Mouse (Mus musculus): Measurements from ENCODE around the gene Arhgap32. TPM values are rescaled to one million over a fixed set of nuclear protein-coding genes. Genes with fewer than 3 reads are reported as not detected.
"Not testable (repeated sequence)": the region's sequence is repeated elsewhere in the genome, so short reads cannot be mapped to it uniquely, and the experiment has no call there.

The Arhgap32 gene
- polyA plus RNA-seq, 1 experiment: 59.2 TPM

- no peaks in the 10 kb centered on the region for H3K27me3 ChIP-seq (ENCODE audit: control insufficient read depth, insufficient read depth, low read length, poor library complexity, severe bottlenecking)
- H3K9ac ChIP-seq (ENCODE audit: low read depth, poor library complexity, severe bottlenecking): no peak overlapping the region
- H3K4me1 ChIP-seq (ENCODE audit: control insufficient read depth, insufficient read depth, low read length): no peaks in the 10 kb centered on the region
- TF ChIP-seq POLR2A (IDR thresholded peaks at IDR 0.05; ENCODE audit: insufficient read depth, low read length): no peak
- TF ChIP-seq CTCF (IDR thresholded peaks at IDR 0.05; ENCODE audit: low read depth, low read length): no peak
- TF ChIP-seq EP300 (IDR thresholded peaks at IDR 0.05; ENCODE audit: insufficient read depth, low read depth, low read length): no peak
- H3K9me3 ChIP-seq (replicated peaks; ENCODE audit: control insufficient read depth, insufficient read depth, low read length, poor library complexity, severe bottlenecking): no peaks in the 10 kb centered on the region
- H3K36me3 ChIP-seq (ENCODE audit: control insufficient read depth, insufficient read depth, low read length, poor library complexity, severe bottlenecking): no peaks in the 10 kb centered on the region
- H3K27ac ChIP-seq (ENCODE audit: insufficient read depth, low read length): no peak overlapping the region
- no peak overlapping the region for H3K4me3 ChIP-seq (ENCODE audit: low read depth, low read length)
Measured at GRCm38 (mm10) chr9:32159724-32160123, 43.8 kb downstream of the Arhgap32 start.

GRCm38 (mm10) chr9:32162792-32163191 lies 46.9 kb downstream of the Arhgap32 start:
- Histone ChIP-seq H3K27ac (ENCODE audit: insufficient read depth, low read length) (no peak overlapping the region), H3K27me3 (ENCODE audit: control insufficient read depth, insufficient read depth, low read length, poor library complexity, severe bottlenecking) (no peaks in the 10 kb centered on the region)
- TF ChIP-seq CTCF (IDR thresholded peaks at IDR 0.05; ENCODE audit: low read depth, low read length): no peak
- no peak for TF ChIP-seq POLR2A (IDR thresholded peaks at IDR 0.05; ENCODE audit: insufficient read depth, low read length)
- TF ChIP-seq EP300 (IDR thresholded peaks at IDR 0.05; ENCODE audit: insufficient read depth, low read depth, low read length): no peak

GRCm38 (mm10) chr9:32163820-32164219 lies 47.9 kb downstream of the Arhgap32 start:
- H3K27me3 ChIP-seq (ENCODE audit: control insufficient read depth, insufficient read depth, low read length, poor library complexity, severe bottlenecking); H3K4me3 ChIP-seq (ENCODE audit: low read depth, low read length); H3K4me1 ChIP-seq (ENCODE audit: control insufficient read depth, insufficient read depth, low read length); H3K9me3 ChIP-seq (replicated peaks; ENCODE audit: control insufficient read depth, insufficient read depth, low read length, poor library complexity, severe bottlenecking); H3K9ac ChIP-seq (ENCODE audit: low read depth, poor library complexity, severe bottlenecking); H3K27ac ChIP-seq (ENCODE audit: insufficient read depth, low read length); H3K36me3 ChIP-seq (ENCODE audit: control insufficient read depth, insufficient read depth, low read length, poor library complexity, severe bottlenecking): not testable (repeated sequence)

More at GRCm38 (mm10) chr9:32162792-32163191, 46.9 kb downstream of the Arhgap32 start:
- Histone ChIP-seq H3K9me3 (replicated peaks; ENCODE audit: control insufficient read depth, insufficient read depth, low read length, poor library complexity, severe bottlenecking) (no peaks in the 10 kb centered on the region), H3K36me3 (ENCODE audit: control insufficient read depth, insufficient read depth, low read length, poor library complexity, severe bottlenecking) (no peaks in the 10 kb centered on the region), H3K9ac (ENCODE audit: low read depth, poor library complexity, severe bottlenecking) (no peak overlapping the region), H3K4me3 (ENCODE audit: low read depth, low read length) (no peak overlapping the region), H3K4me1 (ENCODE audit: control insufficient read depth, insufficient read depth, low read length) (no peaks in the 10 kb centered on the region)

GRCm38 (mm10) chr9:32168546-32169137 lies 52.7 kb downstream of the Arhgap32 start:
- Histone ChIP-seq H3K4me3 (ENCODE audit: low read depth, low read length) (no peak overlapping the region), H3K4me1 (ENCODE audit: control insufficient read depth, insufficient read depth, low read length) (no peaks in the 10 kb centered on the region), H3K9ac (ENCODE audit: low read depth, poor library complexity, severe bottlenecking) (no peak overlapping the region), H3K9me3 (replicated peaks; ENCODE audit: control insufficient read depth, insufficient read depth, low read length, poor library complexity, severe bottlenecking) (no peaks in the 10 kb centered on the region), H3K27ac (ENCODE audit: insufficient read depth, low read length) (no peak overlapping the region), H3K27me3 (ENCODE audit: control insufficient read depth, insufficient read depth, low read length, poor library complexity, severe bottlenecking) (no peaks in the 10 kb centered on the region), H3K36me3 (ENCODE audit: control insufficient read depth, insufficient read depth, low read length, poor library complexity, severe bottlenecking) (no peaks in the 10 kb centered on the region; the same call in 1 of the 2 replicates)
- TF ChIP-seq EP300 (IDR thresholded peaks at IDR 0.05; ENCODE audit: insufficient read depth, low read depth, low read length): no peak
- no peak for TF ChIP-seq POLR2A (IDR thresholded peaks at IDR 0.05; ENCODE audit: insufficient read depth, low read length)
- no peak for TF ChIP-seq CTCF (IDR thresholded peaks at IDR 0.05; ENCODE audit: low read depth, low read length)

GRCm38 (mm10) chr9:32170713-32171112 lies 54.8 kb downstream of the Arhgap32 start:
- Histone ChIP-seq H3K9ac (ENCODE audit: low read depth, poor library complexity, severe bottlenecking) (no peak overlapping the region), H3K4me3 (ENCODE audit: low read depth, low read length) (no peak overlapping the region), H3K36me3 (ENCODE audit: control insufficient read depth, insufficient read depth, low read length, poor library complexity, severe bottlenecking) (no peaks in the 10 kb centered on the region; the same call in 1 of the 2 replicates), H3K27ac (ENCODE audit: insufficient read depth, low read length) (no peak overlapping the region), H3K27me3 (ENCODE audit: control insufficient read depth, insufficient read depth, low read length, poor library complexity, severe bottlenecking) (no peaks in the 10 kb centered on the region), H3K9me3 (replicated peaks; ENCODE audit: control insufficient read depth, insufficient read depth, low read length, poor library complexity, severe bottlenecking) (no peaks in the 10 kb centered on the region), H3K4me1 (ENCODE audit: control insufficient read depth, insufficient read depth, low read length) (no peaks in the 10 kb centered on the region)
- no peak for TF ChIP-seq CTCF (IDR thresholded peaks at IDR 0.05; ENCODE audit: low read depth, low read length)
- TF ChIP-seq EP300 (IDR thresholded peaks at IDR 0.05; ENCODE audit: insufficient read depth, low read depth, low read length): no peak

- Histone ChIP-seq H3K27me3 (ENCODE audit: control insufficient read depth, insufficient read depth, low read length, poor library complexity, severe bottlenecking) (no peaks in the 10 kb centered on the region), H3K36me3 (ENCODE audit: control insufficient read depth, insufficient read depth, low read length, poor library complexity, severe bottlenecking) (no peaks in the 10 kb centered on the region; the same call in 1 of the 2 replicates), H3K9ac (ENCODE audit: low read depth, poor library complexity, severe bottlenecking) (no peak overlapping the region), H3K9me3 (replicated peaks; ENCODE audit: control insufficient read depth, insufficient read depth, low read length, poor library complexity, severe bottlenecking) (no peaks in the 10 kb centered on the region), H3K4me1 (ENCODE audit: control insufficient read depth, insufficient read depth, low read length) (no peaks in the 10 kb centered on the region), H3K27ac (ENCODE audit: insufficient read depth, low read length) (no peak overlapping the region), H3K4me3 (ENCODE audit: low read depth, low read length) (no peak overlapping the region)
- TF ChIP-seq EP300 (IDR thresholded peaks at IDR 0.05; ENCODE audit: insufficient read depth, low read depth, low read length): no peak
- no peak for TF ChIP-seq CTCF (IDR thresholded peaks at IDR 0.05; ENCODE audit: low read depth, low read length)
- no peak for TF ChIP-seq POLR2A (IDR thresholded peaks at IDR 0.05; ENCODE audit: insufficient read depth, low read length)
Measured at GRCm38 (mm10) chr9:32176612-32177011, 60.7 kb downstream of the Arhgap32 start.

Data from ES-Bruce4 (cell line).